Mouse (Mus musculus): ENCODE measurements at regions not wholly inside any gene's neighbourhood (a gene's known extent, or its start where the extent isn't known, plus 50 kb on each side); places are given as distances from the start of the nearest gene placed in this dataset.

- TF ChIP-seq POLR2A (IDR thresholded peaks at IDR 0.05; ENCODE audit: borderline replicate concordance, insufficient read depth, low read length) (no peak), CTCF (IDR thresholded peaks at IDR 0.05; ENCODE audit: borderline replicate concordance, insufficient read depth, low read depth, low read length) (no peak)
These were observed 285.1 kb upstream of the Paip1 start for GRCm38 (mm10) chr13:119143351-119143750.

GRCm38 (mm10) chr13:119145713-119146112 is 282.7 kb upstream of the Paip1 start:
- no peak for DNase-seq
- no peak overlapping the region for H3K27ac ChIP-seq (ENCODE audit: insufficient read depth, low read length)
- H3K4me3 ChIP-seq (replicated peaks; ENCODE audit: insufficient read depth, low read depth, low read length), result no peak overlapping the region
- no peak for TF ChIP-seq POLR2A (IDR thresholded peaks at IDR 0.05; ENCODE audit: borderline replicate concordance, insufficient read depth, low read length)
- no peak for TF ChIP-seq CTCF (IDR thresholded peaks at IDR 0.05; ENCODE audit: borderline replicate concordance, insufficient read depth, low read depth, low read length)
- no peaks in the 10 kb centered on the region for H3K27me3 ChIP-seq (ENCODE audit: control insufficient read depth, insufficient read depth, low read length)
- H3K4me1 ChIP-seq (ENCODE audit: control insufficient read depth, insufficient read depth, low read length), result no peaks in the 10 kb centered on the region
- 79% methylated on average over 4 of the region's 4 CpGs for WGBS

More at GRCm38 (mm10) chr13:119143351-119143750, 285.1 kb upstream of the Paip1 start:
- Histone ChIP-seq H3K27ac (ENCODE audit: insufficient read depth, low read length) (no peak overlapping the region), H3K4me1 (ENCODE audit: control insufficient read depth, insufficient read depth, low read length) (no peaks in the 10 kb centered on the region), H3K4me3 (replicated peaks; ENCODE audit: insufficient read depth, low read depth, low read length) (no peak overlapping the region), H3K27me3 (ENCODE audit: control insufficient read depth, insufficient read depth, low read length) (no peaks in the 10 kb centered on the region)
- 0% methylated on average over 1 of the region's 1 CpGs for WGBS
- DNase-seq, result no peak

- TF ChIP-seq CTCF (IDR thresholded peaks at IDR 0.05; ENCODE audit: borderline replicate concordance, insufficient read depth, low read depth, low read length), result no peak
- TF ChIP-seq POLR2A (IDR thresholded peaks at IDR 0.05; ENCODE audit: borderline replicate concordance, insufficient read depth, low read length), result no peak
- no peaks in the 10 kb centered on the region for H3K27me3 ChIP-seq (ENCODE audit: control insufficient read depth, insufficient read depth, low read length)
- no peak overlapping the region for H3K4me3 ChIP-seq (replicated peaks; ENCODE audit: insufficient read depth, low read depth, low read length)
- no peak overlapping the region for H3K27ac ChIP-seq (ENCODE audit: insufficient read depth, low read length)
- no peaks in the 10 kb centered on the region for H3K4me1 ChIP-seq (ENCODE audit: control insufficient read depth, insufficient read depth, low read length)
- 73% methylated on average over 3 of the region's 3 CpGs for WGBS
- no peak for DNase-seq
These were observed 280.7 kb upstream of the Paip1 start for GRCm38 (mm10) chr13:119147701-119148100.

- Histone ChIP-seq H3K4me3 (replicated peaks; ENCODE audit: insufficient read depth, low read depth, low read length) (no peak overlapping the region), H3K27me3 (ENCODE audit: control insufficient read depth, insufficient read depth, low read length) (no peaks in the 10 kb centered on the region), H3K27ac (ENCODE audit: insufficient read depth, low read length) (no peak overlapping the region), H3K4me1 (ENCODE audit: control insufficient read depth, insufficient read depth, low read length) (no peaks in the 10 kb centered on the region)
- no peak for DNase-seq
- WGBS, result 81% methylated on average over 4 of the region's 4 CpGs
- TF ChIP-seq POLR2A (IDR thresholded peaks at IDR 0.05; ENCODE audit: borderline replicate concordance, insufficient read depth, low read length) (no peak), CTCF (IDR thresholded peaks at IDR 0.05; ENCODE audit: borderline replicate concordance, insufficient read depth, low read depth, low read length) (no peak)
These were observed 279.3 kb upstream of the Paip1 start for GRCm38 (mm10) chr13:119149141-119149540.

- Histone ChIP-seq H3K4me1 (ENCODE audit: control insufficient read depth, insufficient read depth, low read length) (no peaks in the 10 kb centered on the region), H3K27me3 (ENCODE audit: control insufficient read depth, insufficient read depth, low read length) (no peaks in the 10 kb centered on the region), H3K27ac (ENCODE audit: insufficient read depth, low read length) (no peak overlapping the region), H3K4me3 (replicated peaks; ENCODE audit: insufficient read depth, low read depth, low read length) (no peak overlapping the region)
- DNase-seq, result no peak
- WGBS, result 89% methylated on average over 4 of the region's 4 CpGs
- TF ChIP-seq CTCF (IDR thresholded peaks at IDR 0.05; ENCODE audit: borderline replicate concordance, insufficient read depth, low read depth, low read length), result no peak
- TF ChIP-seq POLR2A (IDR thresholded peaks at IDR 0.05; ENCODE audit: borderline replicate concordance, insufficient read depth, low read length), result no peak
These were observed 277.4 kb upstream of the Paip1 start for GRCm38 (mm10) chr13:119150847-119151548.

GRCm38 (mm10) chr13:119177753-119178152 is 250.6 kb upstream of the Paip1 start:
- no peaks in the 10 kb centered on the region for H3K27me3 ChIP-seq (ENCODE audit: control insufficient read depth, insufficient read depth, low read length)
- 71% methylated on average over 4 of the region's 4 CpGs for WGBS
- TF ChIP-seq POLR2A (IDR thresholded peaks at IDR 0.05; ENCODE audit: borderline replicate concordance, insufficient read depth, low read length) (no peak), CTCF (IDR thresholded peaks at IDR 0.05; ENCODE audit: borderline replicate concordance, insufficient read depth, low read depth, low read length) (no peak)
- no peak for DNase-seq
- H3K4me1 ChIP-seq (ENCODE audit: control insufficient read depth, insufficient read depth, low read length), result no peaks in the 10 kb centered on the region
- no peak overlapping the region for H3K4me3 ChIP-seq (replicated peaks; ENCODE audit: insufficient read depth, low read depth, low read length)
- no peak overlapping the region for H3K27ac ChIP-seq (ENCODE audit: insufficient read depth, low read length)

GRCm38 (mm10) chr13:119178212-119178611 is 250.2 kb upstream of the Paip1 start:
- no peak overlapping the region for H3K27ac ChIP-seq (ENCODE audit: insufficient read depth, low read length)
- H3K4me3 ChIP-seq (replicated peaks; ENCODE audit: insufficient read depth, low read depth, low read length), result no peak overlapping the region
- H3K27me3 ChIP-seq (ENCODE audit: control insufficient read depth, insufficient read depth, low read length), result no peaks in the 10 kb centered on the region
- TF ChIP-seq CTCF (IDR thresholded peaks at IDR 0.05; ENCODE audit: borderline replicate concordance, insufficient read depth, low read depth, low read length), result no peak
- no peak for TF ChIP-seq POLR2A (IDR thresholded peaks at IDR 0.05; ENCODE audit: borderline replicate concordance, insufficient read depth, low read length)
- 81% methylated on average over 5 of the region's 5 CpGs for WGBS
- DNase-seq, result no peak
- no peaks in the 10 kb centered on the region for H3K4me1 ChIP-seq (ENCODE audit: control insufficient read depth, insufficient read depth, low read length)

GRCm38 (mm10) chr13:119179157-119179920 is 249.1 kb upstream of the Paip1 start:
- TF ChIP-seq POLR2A (IDR thresholded peaks at IDR 0.05; ENCODE audit: borderline replicate concordance, insufficient read depth, low read length) (no peak), CTCF (IDR thresholded peaks at IDR 0.05; ENCODE audit: borderline replicate concordance, insufficient read depth, low read depth, low read length) (no peak)
- 22% methylated on average over 1 of the region's 1 CpGs for WGBS

More at GRCm38 (mm10) chr13:119179157-119179920, 249.1 kb upstream of the Paip1 start:
- no peak overlapping the region for H3K27ac ChIP-seq (ENCODE audit: insufficient read depth, low read length)
- no peak for DNase-seq
- H3K27me3 ChIP-seq (ENCODE audit: control insufficient read depth, insufficient read depth, low read length), result no peaks in the 10 kb centered on the region
- H3K4me3 ChIP-seq (replicated peaks; ENCODE audit: insufficient read depth, low read depth, low read length), result no peak overlapping the region
- no peaks in the 10 kb centered on the region for H3K4me1 ChIP-seq (ENCODE audit: control insufficient read depth, insufficient read depth, low read length)
